Mouse (Mus musculus) spleen, postnatal 14 days (tissue): ENCODE measurements around the gene Dnajc6.

Source experiments
- DNase-seq, 2 experiments: peaks; one replicate each; pipeline ENCODE4 v3.0.0; 2021 to 2022; ENCODE audit warnings: low spot score in 2 of 2

Gene Dnajc6

DNA sequence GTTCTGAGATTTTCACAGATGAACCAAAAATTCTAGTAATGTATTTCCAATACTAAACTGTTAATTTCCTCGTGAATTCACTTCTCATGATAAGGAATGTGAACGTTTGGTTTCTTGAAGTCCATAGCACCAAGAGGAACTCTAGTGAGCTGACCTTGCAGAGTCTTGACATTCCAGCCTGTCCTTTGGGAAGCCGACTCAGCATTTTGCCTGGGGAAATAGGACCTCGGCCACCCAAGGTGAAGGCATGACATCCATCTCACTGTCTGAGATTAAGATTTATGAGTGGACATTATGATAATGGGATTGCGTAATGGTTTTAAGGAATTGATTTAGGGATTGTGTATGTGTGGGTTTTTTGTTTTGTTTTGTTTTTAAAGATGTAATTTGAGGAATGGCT lies 144.2 kb downstream of the Dnajc6 start:
- no peak for DNase-seq

DNA sequence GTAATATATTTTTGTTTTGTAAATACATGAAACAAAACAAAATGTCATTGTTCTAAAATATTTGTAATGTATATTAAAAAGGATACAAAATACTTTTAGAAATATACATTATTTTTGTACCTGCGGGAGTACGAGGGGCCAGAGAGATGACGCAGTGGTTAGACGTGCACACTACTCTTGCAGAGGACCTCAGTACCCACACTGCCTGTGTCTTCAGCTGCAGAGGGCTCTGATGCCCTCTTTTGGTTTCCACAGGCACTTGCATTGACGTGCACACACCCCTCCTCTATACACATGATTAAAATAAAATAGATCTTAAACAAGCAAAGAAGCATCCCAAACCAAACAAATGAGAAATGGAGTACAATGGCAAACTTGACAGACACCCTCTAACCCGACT lies 146.3 kb downstream of the Dnajc6 start:
- no peak for DNase-seq

DNA sequence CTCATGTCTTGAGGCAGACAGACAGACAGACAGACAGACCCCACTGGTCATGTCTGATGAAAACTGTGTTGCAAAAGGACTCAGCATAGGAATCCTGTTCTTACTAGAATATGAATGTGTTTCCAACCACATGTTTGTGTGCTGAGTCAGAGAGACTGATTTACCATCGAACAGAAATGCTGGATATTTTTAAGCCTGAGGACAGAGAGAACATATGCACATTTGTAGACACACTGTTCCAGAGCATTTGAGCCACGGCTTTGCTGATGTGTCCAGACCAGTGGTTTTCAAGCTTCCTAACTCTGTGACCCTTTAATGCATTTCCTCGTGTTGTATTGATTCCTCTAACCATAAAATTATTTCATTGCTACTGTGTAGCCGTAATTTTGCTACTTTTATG lies 146.8 kb downstream of the Dnajc6 start:
- DNase-seq = no peak

DNA sequence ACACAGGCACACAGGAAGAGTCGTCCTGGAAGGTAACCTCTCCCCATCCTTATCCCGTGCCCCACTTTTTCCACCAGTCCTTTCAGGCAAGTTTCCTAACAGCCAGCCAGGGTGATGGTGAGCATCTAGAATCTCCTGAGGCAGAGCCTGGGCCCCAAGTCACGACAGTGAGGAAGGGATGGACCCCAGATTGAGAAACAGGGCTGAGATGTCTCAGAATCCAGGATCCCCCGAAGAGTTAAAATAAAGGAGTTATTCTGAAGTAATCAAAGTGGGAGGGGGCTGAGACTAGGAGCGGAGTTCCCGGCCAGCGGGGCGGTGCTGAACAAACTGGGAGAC lies 150.4 kb downstream of the Dnajc6 start:
- no peak for DNase-seq

DNA sequence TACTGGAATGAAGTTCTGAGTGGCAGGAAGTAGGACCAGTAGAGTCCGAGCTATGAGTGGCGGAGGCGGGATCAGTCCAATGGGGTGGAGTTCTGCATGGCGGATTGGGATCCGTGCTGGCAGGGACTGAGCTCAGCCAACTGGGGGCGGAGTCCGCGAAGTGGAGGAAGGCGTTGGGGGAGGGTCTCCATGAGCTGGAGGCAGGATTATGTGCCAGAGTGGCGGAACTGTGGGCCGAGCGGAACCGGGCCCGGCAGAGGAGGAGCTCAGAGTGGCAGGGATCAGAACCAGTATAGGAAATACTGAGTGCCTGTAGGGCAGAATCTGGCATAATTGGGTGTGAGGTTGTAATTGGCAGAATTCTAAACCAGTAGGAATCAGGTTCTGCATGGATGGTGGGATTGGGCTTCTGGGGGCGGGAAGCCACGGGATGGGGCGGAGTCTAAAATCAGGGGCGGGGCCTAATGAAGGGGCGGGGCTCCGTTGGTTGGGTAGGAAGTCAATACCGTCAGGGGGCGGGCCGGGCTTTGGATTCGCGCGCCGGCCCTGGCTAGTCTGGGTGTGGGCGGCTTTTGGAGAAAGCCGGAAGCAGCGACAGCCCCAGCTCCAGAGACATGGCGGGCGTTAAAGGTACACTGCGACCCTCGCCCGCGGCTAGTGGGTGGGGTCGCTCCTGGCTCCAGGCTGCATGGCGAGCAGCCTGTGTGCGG lies 150.9 kb downstream of the Dnajc6 start, which contains the start of gene Leprot:
TSS of gene Leprot (plus strand) at position 523 of the 710 bp plus-strand sequence.
- DNase-seq = peak; percentile 86 to 88

DNA sequence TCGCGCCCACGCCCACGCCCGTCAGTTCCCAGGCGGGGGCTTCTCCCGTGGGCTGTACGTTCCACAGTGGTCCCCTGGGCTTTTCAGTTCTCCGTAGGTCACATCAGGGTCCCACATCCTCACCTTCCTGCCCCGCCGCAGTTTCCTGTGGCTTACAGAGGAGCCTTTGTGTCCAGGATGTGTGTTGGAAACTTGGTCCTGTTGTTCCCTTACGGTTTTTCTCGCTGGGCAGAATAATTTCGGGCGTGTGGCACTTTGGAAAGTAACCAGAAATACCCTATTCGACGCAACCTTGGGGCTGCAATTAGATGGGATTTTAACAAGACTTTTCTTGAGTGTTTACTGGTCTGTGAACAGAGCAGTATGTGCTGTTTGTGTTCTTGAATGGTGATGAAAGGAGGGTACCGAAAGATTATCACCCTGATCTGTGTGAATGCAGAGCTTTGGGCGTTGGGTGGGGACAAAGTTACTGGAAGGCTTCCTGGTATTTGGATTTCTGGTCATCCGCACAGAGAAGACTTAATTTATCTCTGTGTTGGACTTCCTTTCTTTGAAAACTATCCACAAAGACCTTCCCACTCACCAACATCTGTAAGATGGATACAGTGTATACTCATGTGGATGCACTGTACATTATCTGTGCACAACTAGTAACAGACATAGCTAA lies 151.7 kb downstream of the Dnajc6 start:
- DNase-seq = no peak

DNA sequence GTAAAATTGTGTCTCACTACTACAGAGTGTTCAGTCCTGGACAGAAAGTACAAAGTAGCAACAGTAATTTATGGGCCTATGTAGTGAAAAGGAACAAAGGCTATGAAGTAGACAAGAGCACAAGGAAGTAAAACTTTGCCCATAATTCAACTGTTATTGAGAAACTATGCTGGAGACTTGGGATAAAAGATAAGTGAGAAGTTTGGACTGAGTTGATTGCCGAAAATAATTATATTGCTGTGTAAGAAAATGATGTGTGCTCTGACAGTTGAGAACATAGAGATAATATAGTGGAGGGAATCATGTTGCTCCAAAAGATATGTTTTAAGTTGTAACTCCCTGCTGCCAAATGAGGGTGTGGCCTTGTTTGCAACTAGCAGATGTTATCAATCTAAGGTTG lies 152.3 kb downstream of the Dnajc6 start:
- DNase-seq = no peak

DNA sequence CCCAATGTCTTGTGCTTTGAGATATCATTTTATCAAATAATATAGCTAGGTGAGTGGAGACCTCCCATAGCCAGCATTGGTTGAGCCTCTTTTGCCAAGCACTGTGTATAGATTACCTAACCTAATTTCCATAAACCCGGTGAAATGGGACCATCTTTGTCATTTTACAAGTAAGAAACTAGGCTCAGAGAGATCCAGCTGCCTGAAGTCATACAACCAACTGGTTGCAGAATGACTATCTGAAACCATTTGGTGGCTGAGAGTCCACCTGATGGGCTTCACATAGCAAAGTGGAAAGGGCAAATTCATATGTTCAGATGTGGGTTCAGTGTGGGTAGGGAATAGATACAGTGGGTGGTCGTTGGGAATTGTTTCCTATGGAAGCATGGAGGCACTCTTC lies 154.5 kb downstream of the Dnajc6 start:
- DNase-seq = no peak

DNA sequence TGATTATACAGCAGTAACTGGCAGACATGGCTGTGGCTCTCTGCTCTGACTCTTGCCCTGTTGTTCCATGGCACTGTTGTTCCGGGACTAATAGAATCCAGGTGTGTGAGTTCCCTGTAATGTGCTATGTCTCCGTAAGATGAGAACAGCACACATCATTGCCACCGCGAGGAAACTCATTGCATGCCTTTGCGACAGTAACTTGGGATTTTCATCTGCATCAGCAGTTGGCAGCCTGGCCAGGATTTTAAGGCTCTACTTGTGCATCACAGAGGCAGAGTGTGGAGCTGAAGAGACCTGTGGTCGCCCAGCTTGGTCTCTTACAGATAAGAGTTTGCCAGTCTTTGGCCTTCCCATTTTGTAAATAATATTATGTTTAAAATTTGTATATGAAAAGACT lies 157.8 kb downstream of the Dnajc6 start:
- no peak for DNase-seq

DNA sequence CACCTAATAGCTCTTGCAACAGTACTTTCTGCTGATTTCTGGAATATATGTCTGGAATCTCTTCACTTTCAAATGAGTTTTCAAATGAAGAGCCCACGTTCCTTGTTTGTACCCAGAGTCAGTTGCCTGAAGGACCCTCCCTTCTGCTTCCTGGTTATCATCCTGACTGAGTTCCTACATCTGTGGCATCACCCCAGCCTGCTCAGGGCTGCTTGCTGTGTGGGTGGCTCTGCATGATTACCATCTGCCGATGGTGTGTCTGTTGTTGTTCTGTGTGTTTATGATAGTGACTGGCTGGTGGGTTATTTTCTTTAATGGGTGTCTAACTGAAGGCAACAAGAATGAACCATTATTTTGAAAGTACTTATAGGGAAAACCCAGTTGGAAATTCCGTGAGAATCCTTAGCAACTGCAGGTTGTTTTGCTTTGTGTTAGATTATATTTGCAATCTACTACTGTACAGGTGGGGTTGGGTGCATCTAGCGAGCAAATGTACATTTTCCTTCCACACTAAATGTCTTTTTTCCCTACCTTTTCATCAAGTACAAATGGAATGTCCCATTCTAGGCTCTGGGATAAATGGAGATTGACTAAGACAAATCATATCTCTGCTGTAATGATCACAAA lies 158.5 kb downstream of the Dnajc6 start:
- no peak for DNase-seq

DNA sequence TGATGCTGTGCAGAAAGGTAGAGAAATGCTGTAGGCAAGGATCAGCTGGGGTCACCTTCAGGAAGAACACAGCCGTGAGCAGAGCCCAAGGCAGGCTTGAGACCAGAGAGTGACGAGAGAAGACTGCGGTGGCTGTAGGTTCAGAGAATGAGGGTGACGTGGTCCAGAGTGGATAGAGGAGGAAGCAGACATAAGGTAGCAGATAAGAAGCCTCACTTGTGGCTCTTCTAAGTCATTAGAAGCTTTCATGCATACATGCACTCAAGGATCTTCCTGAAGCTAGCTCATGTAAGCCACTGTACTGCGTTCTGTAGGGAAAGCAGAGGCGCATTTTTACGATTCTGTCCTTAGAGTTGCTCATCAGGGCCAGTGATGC lies 159.0 kb downstream of the Dnajc6 start:
- no peak for DNase-seq

DNA sequence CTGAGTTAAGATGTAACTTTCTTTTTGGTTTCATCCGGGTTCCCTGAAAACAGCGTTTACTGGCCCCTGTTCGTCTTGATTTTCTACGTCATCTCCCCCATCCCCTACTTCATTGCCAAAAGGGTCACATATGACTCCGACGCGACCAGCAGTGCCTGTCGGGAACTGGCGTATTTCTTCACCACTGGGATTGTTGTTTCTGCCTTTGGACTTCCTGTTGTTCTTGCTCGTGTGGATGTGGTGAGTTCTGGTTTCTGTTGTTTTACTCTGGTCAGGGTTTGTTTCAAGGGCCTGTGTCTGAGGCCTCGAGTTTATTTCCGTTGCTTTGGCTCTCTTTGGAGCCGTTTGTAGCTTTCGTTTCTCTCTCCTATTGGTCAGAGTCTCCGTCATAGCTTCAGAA lies 159.6 kb downstream of the Dnajc6 start:
- no peak for DNase-seq

DNA sequence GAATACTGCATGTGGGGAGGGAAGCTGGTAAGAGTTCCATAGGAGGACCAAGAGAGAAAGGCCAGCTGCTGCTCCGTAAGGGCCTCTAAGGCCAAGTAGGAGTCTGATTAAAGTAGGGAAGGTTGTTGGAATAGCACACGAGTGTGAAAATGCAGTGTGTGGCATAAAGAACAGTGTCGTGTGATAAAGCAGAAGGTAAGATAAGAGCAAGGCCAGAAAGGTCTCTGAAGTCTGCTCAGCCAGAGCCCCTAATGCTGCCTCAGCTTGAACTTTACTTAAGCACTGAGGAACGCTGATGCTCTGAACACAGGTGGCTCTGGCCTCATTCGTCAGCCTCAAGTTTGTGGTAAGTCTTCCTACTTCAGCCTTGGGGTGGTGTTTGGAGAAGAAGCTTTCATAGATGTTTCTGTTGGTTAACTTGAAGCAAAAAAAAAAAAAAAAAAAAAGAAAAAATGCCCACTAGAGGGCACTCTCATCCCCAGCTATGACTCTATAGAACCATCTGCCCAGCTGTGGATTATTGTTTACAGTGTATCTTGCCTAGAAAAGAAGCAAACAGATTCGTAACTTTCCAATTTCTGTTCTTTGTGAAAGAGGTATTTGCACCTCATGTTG lies 160.6 kb downstream of the Dnajc6 start:
- DNase-seq = no peak

DNA sequence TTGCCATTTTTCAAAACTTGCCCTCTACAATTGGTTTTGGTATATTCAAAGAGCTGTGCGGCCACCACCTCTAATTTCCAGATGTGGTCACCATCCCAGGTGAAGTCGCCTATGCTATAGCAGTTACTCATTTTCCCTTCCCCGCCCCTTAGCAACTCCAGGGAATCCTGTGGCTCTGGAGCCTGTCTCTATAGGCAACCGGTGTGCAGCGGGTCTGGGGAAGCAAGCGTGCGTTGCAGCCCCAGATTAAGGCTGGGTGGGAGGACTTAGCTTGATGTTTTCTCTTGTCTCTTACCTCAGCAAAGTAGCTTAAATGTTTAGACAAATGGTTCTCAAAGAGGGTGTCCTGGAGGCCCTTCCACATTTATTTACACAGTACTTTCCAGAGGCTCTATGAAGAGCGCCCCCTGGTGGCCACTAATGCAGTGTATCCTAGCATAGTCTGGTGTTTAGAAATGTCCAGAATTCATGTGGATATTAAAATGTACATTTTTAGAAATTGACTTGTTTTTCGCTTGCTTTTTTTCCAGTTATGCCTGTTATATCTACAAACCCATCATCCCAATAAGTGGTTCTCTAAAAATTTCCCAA lies 167.8 kb downstream of the Dnajc6 start:
- DNase-seq = peak in 1 of 2 experiments; percentile 43

DNA sequence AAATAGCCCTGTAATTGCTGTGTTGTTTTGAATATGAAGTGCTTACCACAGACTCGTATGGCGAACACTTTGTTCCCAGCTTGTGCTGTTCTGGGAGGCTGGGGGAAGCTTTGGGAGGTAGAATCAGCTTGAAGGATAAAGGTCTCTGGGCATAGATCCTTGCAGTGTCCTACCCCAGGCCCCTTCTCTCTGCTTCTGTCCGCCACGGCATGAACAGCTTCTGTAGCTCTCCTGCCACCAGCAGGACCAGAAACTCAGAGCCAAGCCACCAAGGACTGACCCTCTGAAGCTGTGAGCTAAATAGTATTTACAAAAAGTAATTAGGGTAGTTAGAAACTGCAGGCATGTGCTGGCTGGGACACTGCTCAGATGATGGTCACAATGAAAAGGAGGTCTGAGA lies 168.3 kb downstream of the Dnajc6 start:
- no peak for DNase-seq

DNA sequence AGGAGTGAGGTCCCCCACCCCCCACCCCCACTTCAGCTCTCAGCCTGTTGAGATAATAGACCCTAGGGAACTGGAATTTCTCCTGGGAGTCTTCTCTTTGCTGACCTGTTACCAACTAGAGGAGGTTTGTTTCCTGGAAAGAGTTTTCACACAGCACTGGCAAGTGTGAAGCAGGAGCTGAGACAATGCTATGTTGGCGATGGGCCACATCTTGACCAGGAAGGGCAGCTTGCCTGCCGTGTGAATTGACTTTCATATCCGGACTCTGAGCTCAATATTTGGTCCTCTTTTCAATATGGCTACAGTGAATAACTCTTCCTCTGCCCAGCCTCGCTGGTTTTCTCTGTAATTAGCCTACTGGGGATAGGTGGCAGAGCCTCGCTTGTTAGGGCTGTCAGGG lies 172.7 kb downstream of the Dnajc6 start:
- DNase-seq = no peak

DNA sequence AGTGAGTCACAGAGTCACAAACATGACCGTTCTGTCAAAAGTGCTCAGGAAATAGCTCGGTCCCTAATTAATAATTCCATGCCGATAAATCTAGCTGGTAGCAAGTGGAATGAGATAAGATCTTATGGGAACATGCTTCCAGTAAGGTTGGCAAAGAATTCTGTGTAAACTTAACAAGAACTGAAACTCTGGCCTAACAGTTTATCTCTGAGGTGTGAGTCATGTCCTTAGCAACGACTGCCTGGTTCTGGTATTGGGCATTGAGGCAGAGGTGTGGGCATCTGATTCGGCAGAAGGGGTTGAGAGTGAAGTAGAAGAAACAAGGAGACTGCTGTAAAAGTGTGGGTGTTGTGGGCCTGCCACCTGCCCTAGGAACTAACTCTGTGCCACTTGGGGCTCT lies 173.4 kb downstream of the Dnajc6 start:
- DNase-seq = no peak

DNA sequence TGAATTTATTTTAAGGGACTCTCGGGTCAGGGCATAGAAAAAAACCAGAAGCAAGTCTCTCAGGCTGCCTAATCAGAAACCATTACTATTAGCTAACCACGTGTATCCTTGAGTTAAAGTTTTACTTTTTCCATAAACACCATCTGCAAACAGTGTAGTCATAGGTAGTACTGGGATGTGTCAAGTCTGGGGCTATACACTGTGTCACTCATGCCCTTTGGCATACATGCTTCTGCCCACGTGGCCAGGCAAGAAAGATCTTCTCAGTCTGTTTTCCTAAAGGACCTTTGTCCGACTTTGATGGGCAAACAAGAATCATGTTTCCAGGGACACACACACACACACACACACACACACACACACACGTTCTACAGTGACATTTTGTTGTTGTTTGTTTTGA lies 178.3 kb downstream of the Dnajc6 start:
- DNase-seq = no peak

DNA sequence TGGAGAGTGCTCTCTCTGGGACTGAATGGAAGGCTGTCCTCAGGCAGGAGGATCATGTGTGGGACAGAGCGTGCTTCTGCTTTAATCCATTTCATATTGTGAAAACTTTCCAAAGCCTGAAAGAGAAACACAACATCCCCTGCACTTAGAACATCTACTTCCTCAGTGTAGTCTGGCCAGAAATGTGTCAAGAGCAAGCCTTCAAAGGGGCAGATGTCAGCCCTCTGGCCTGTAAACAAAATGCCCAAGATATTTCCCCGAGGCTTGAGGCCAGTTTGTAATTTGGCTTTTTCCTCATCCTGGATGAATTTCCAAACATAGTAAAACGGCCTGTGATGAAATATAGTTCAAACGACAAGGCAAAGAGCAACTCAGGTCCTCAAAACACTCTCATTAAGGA lies 179.3 kb downstream of the Dnajc6 start:
- no peak for DNase-seq

DNA sequence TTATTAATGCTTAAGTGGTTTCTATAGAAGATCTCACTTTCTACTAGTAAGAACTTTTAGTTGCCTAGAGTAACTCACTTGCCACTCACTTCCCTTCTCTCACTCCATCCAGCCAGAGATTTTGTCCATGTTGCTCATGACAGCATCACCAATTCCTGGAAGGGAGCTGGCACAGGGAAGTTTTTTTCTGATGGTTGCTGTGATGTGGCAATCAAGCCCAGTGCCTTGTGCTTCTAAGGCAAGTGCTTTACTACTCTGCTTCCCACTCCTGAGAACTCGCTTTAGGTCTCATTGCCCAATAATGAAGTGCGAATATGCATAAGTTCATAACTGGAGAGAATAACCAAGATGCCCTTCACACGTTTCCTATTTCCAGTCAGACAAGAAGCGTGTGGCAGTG lies 186.2 kb downstream of the Dnajc6 start:
- no peak for DNase-seq

DNA sequence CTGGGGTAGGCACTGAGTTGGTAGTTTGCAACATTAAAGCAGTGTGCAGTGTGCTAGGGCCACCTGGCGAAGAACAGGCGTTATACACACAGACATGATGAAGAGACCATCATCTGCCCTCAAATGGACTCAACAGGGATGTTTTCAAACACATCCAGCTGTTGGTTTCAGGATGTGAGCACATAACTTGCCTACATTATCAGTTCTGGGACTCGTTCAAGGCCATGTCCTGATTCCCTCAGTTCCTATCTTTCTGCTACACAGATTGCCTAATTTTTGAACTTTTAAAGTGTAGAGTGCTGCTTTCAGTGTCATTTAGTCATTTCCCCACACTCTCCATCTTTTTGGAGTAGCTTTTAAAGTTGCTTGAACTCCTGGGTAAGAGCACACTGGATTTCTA lies 186.6 kb downstream of the Dnajc6 start:
- no peak for DNase-seq

DNA sequence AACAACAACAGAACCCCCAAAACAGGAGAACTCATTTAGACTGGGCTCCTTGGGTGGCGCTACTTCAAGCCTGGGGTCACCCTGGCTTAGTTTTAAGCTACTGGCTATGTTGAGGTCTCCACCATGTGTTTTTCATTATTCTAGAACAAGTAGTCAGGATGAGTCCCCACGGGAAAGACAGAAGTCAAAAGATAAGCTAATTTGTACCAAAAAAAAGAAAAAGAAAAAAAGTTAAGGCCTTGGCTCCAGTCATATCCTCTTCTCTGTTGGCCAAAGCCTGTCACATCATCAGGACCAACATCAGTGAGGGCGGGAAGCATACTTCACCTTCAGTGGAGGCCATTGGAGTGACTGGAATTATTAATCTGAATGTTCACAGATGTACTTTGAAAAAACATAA lies 188.4 kb downstream of the Dnajc6 start:
- no peak for DNase-seq
